Mouse (Mus musculus) T-helper 17 cell (primary cell): ENCODE measurements around the gene Snorc.
"Not testable (repeated sequence)": the region's sequence is repeated elsewhere in the genome, so short reads cannot be mapped to it uniquely, and the experiment has no call there.

Experiments used
- in situ Hi-C, 2 experiments: fragments of 300-600 bp; cut with MboI, MseI; formaldehyde crosslinking; loops; 1 replicate in 1 of 2; 2 replicates in 1 of 2; pipeline ENCODE4 v1.15.1; 2025; ENCODE audit warnings: high pct_unique_total_duplicates in 2 of 2

The Snorc gene

GRCm38 (mm10) chr1:87469971-87470370 is at the start of gene Snorc:
Gene Snorc, plus strand, starts transcription at chr1:87470271.
- in situ Hi-C loops: not testable (repeated sequence)

DNA sequence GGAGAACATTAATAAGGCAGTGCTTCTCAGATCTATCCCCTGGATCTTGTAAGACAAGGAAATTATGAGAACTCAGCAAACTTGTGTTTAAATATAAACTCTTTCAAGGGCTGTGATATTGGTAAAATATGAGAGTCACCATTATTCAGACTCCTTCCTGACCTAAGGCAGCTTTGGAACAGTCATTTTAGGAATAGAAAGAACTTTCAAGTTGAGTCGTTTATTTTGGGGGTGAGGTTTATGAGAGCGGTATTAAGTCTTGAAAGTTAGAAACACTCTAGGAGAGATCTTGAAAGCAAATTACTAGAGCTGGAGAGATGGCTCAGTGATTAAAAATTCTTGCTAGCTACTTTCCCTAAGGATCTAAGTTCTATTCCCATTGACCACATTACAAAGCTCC is 34.9 kb upstream of the Snorc start:
- in situ Hi-C loops: no loop called here

- in situ Hi-C loops: no loop called here
Observed at GRCm38 (mm10) chr1:87436583-87436982, 33.5 kb upstream of the Snorc start.

DNA sequence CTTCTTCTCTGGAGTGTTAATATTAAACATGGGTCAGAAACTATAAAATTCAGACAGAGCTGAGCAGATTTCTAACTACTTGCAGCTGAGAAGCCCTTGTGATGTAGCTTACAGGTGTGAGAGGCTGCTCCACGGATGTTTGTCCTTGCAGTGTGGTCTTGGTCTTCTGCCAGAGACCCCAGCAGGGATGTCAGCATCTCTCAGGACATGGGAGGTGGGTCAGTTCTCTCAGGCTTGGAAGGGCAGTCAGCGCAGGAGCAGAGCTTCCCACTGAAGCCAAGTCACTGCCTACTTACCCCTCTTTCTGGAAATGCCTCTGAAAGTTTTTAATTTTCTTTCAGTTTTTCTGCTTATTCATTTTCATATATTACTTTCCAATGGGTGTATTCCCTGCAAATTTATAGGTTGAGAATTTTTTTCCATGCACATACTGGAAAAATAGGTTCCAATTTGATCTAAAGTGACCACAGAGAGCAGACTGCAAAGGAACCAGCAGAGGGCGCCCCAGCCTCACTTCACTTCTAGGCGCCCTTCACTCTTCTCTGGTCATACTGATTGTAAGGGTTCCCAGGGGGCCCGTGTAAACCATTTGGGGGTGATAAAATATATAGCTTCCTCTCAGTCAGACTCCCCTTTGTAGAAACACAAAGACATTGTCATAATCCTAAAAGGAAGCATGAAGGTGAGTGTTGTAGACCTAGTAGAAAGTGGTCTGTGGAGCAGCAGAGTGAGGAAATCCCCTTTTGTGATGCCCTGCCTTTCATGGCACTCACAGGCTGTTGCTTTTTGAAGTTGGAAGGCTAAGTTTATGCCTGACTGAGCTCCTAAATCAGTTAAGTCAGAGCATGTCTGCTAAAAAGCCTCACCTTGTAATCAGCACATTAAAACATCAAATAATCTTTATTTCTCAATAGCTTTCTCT is 22.6 kb upstream of the Snorc start:
- in situ Hi-C loops: no loop called here

- in situ Hi-C loops: no loop called here
Observed at GRCm38 (mm10) chr1:87449432-87449831, 20.6 kb upstream of the Snorc start.

DNA sequence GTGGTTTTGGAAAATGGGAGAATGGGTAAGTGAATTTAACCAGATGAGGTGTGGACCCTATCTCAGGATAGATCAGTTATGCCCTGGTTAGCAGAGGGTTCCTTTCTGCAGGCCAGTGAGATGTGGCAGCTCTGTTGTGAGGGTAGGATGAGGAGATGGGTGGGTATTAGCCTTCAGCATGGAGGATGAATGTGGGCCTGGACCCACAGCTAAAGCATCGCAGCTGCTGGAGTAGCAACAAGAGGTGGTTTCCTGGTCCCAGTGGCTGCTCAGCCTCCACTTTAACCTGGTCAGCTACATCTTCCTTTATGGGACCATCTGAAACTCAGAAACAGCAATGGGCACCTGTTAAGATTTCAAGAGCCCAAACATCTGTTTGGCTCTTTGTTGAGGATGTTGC is 13.6 kb upstream of the Snorc start:
- in situ Hi-C loops: loop anchor here in 1 of 2 experiments (5.0 kb wide), 1 partner anchor 36 kb away; no protein-coding TSS in a partner anchor

GRCm38 (mm10) chr1:87458045-87458444 is 12.0 kb upstream of the Snorc start:
- in situ Hi-C loops: loop anchor here in 1 of 2 experiments (5.0 kb wide), 1 partner anchor 34 kb away; no protein-coding TSS in a partner anchor

GRCm38 (mm10) chr1:87459856-87460255 is 10.2 kb upstream of the Snorc start:
- in situ Hi-C loops: loop anchor here in 1 of 2 experiments (5.0 kb wide), 1 partner anchor 32 kb away; no protein-coding TSS in a partner anchor

DNA sequence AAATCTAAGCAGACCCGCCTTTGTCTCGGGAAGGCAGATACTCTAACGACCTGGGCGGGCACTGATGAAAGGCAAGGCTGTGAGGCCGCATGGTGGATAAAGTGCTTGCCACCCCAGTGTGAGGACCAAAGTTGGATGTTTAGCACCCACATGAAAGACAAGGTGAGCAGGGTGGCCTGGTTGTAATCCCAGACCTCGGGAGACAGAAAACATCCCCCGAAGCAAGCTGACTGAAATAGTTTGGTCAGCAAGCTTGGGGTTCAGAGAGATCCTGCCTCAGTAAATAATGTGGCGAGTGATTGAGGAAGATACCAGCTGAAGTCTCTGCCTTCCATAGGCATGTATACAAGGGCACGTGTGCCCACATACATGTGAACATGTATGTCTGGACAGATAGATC is 2.6 kb upstream of the Snorc start:
- in situ Hi-C loops: no loop called here

GRCm38 (mm10) chr1:87468321-87468720 is 1.8 kb upstream of the Snorc start:
- in situ Hi-C loops: no loop called here

DNA sequence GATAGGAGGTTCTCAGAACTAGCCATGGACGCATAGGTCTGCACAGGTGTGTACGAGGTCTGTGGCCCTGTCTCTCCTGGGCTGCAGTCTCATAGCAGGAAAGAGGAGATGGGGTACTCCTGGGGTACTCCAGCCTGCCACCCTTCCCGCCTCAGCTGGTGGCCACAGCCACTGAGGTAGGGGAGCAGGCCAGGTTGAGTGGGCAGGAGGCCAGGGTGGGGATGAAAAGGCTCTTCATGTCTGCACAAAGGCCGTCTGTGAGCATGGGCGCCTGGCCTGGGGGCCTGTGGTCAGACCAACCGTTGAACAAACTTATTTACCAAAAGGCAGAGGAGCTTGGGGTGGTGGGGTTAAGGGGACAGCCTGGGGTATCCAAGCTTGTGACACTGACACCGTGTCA is 1.8 kb downstream of the Snorc start:
- in situ Hi-C loops: no loop called here

- in situ Hi-C loops: no loop called here
Observed at GRCm38 (mm10) chr1:87472576-87472975, 2.5 kb downstream of the Snorc start.

DNA sequence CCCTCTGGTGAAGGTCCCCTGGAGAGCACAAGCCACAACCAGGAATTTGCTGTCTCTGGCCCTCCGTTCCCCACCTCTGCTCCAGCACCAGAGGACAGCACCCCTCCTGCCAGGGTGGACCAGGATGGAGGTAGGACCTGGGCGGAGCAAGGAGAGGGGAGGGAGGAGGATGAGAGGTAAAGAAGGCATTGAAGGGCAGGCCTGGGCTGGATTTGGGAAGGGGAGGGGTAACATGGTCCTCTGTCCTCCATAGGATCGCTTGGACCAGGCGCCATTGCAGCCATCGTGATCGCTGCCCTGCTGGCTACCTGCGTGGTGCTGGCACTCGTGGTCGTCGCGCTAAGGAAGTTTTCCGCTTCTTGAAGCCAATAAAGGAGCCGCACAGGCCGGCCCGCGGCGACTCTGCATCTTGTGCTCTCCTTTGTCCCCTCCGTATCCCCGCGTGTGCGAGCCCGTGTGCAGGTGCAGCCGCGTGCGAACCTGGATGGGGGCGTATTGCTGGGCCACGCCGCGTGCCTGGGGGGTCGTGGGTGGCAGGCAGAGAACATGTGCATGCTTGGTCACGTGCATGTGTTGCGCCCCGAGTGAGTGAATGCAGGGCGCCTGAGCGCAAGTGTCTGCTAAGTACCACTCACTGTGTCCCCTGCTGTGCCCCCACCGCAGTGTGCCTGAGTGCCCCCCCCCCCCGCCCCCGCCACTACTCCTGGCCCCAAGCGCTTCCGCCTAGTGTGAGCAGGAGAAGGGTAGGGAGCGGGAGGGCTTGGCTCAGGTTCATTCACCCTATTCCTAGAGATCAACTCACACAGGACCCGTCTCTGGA is 5.2 kb downstream of the Snorc start:
- in situ Hi-C loops: no loop called here

DNA sequence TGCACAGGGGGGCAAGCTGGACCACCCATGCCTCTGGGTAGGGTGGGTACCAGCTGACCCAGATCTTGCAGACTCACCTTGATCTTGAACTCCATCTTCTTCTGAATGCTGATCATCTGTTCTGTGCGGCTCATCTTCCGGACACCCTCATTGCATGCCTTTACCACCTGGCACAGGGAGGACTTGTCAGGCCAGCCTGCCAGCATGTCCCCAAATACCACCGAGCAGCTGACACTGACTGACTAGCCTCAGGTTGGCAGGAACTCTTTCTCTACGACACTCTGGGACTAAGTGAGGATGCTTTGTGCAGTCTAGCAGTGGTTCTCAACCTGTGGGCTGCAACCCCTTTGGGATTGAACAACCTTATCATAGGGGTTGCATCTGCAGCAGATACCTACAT is 12.5 kb downstream of the Snorc start:
- in situ Hi-C loops: no loop called here

GRCm38 (mm10) chr1:87486386-87486785 is 16.3 kb downstream of the Snorc start:
- in situ Hi-C loops: no loop called here

GRCm38 (mm10) chr1:87492285-87492684 is 22.2 kb downstream of the Snorc start:
- in situ Hi-C loops: loop anchor here in 1 of 2 experiments (5.0 to 10.0 kb wide), 2 partner anchors 35 to 713 kb away; partner anchors contain the start of genes Dnajb3 and Ugt1a2

- in situ Hi-C loops: loop anchor here in 1 of 2 experiments (5.0 to 10.0 kb wide), 2 partner anchors 36 to 711 kb away; partner anchors contain the start of genes Dnajb3 and Ugt1a2
Observed at GRCm38 (mm10) chr1:87493542-87493941, 23.5 kb downstream of the Snorc start.

- in situ Hi-C loops: no loop called here
Observed at GRCm38 (mm10) chr1:87505524-87505923, 35.5 kb downstream of the Snorc start.

GRCm38 (mm10) chr1:87507857-87508256 is 37.8 kb downstream of the Snorc start:
- in situ Hi-C loops: no loop called here

DNA sequence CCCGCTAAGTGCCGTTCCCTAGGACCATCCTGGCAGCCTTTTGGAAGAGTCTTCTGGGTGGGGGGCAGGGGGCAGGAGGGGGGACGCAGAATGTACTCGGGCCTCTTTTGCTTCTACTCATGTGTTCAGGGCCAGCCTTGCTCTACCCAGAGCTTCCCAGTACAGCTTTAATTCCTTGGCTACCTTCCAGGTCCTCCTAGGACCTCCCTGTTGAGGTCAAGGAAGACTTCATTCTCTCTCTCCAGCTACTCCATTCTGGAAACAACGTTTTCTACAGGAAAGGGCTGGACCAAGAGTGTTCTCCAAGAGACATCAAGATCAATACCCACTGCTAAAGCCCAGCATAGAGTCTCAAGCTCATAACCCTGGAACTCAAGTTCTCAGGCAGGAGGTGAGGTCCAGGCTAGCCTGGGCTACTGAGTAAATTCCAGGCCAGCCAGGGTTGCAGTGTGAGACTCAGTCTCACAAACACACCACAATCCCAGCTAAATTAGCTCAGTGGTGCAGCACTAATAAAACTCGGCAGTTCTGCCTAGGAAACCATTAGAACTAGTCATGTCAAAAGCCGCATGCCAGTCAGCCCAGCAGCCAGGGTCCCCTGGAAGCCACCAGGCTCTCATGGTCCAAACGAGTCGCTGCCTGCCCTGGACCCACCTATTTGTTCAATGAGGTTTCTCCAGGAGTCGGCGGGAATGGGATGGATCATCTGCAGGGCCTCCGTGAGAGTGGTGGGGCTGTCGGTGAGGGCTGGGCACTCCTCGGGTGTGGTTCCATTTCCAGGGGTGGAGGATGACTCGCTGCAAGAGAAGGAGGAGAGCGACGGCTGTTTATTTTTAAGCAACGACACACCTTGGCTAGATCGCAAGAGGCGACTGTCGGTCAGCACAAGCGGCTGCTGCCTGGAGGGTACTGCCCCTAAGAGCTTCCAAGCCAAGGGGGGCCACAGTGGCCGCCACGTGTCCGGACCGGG is 38.8 kb downstream of the Snorc start:
- in situ Hi-C loops: no loop called here
